Mouse (Mus musculus): ENCODE data around the gene Zfp704.

The Zfp704 gene

DNA sequence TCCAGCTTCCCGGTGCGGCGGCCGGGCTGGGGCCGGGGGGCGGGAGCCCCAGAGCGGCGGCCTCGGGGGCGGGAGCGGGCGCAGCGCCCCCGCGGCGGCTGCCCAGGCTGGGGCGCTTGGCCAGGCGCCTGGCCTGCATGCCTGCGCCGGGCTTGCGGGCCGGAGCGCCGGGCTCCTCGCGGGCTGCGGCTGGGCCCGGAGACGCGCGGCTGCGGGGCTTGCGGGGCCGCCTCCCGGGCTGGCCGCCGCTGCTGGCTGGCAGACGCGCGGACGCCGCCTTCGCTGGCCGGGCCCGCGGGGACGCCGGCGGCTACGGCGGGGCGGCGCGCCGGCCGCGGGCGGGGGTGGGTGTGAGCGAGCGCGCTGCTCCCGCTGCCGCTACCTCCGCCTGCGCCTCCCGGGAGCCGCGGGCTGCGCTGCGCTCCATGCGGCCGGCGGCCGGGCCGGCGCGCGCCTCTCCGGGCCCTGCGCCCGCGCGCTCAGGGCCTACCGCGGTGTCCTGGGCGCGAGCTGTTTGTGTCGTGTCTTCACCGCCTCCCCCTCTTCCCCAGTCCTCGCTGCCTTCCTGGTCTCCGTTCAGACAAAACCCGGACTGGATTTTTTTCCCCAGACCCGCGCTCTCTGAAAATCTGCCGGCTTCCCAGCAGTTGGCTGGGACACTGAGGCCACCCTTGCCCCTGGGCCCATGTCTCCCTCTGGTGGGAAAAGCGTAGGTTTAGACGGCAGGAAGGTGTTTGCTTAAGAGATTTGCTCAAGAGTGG lies at the start of gene Zfp704:
Gene Zfp704 (minus strand): TSS at position 505 of the 761 bp plus-strand sequence.
- peak; percentile 94 for DNase-seq (ENCODE audit: low read depth, low spot score)

DNA sequence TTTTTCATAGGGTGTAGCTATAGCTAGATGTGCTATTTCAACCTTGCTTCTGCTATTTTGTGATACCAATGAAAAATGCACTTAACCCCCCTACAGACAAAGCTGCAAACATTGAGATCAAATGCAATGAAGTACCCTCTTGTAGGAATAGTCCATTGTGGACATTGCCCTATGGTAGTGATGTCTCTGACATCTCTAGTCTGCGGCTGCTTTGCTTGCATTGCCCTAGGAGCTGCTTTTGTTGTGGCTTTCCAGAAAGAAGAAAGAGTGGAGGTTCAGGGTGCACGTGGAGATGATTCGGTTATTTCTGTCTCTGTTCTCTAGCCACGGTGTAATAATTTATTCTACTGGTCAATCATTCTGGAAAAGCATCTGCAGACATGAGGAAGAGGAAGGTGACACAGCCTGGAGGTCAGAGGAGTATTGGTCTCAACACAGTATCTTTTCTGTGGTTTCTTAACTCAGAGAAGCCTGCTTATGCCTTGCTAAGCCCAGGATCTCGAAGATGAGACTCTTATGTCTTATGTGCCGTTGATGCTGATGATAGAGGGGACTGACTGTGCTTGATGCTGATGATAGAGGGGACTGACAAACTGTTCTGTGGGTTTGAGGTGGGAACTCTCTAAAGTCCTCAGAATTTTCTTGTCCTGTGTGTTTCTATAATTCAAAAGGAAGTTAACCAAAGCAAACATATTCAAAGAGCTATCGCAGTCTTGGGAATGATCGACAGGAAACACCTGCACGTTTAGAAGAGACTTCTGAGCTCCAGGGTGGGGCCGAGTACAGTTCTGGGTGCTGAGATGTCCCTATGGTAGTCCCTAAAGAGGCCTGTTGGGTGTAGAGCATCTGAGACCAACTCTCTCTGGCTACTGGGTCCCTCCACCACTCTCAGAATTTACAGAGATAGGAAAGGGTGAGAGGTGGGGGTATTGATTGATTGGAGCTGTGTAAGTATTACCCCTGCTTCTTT lies 23.4 kb upstream of the Zfp704 start:
- DNase-seq (ENCODE audit: low read depth, low spot score): no peak

GRCm38 (mm10) chr3:9629951-9630350 lies 20.1 kb upstream of the Zfp704 start:
- peak; percentile 25 for DNase-seq (ENCODE audit: low read depth, low spot score)

GRCm38 (mm10) chr3:9628041-9628440 lies 18.2 kb upstream of the Zfp704 start:
- no peak for DNase-seq (ENCODE audit: low read depth, low spot score)

- DNase-seq (ENCODE audit: low read depth, low spot score): no peak
Measured at GRCm38 (mm10) chr3:9626149-9626548, 16.3 kb upstream of the Zfp704 start.

DNA sequence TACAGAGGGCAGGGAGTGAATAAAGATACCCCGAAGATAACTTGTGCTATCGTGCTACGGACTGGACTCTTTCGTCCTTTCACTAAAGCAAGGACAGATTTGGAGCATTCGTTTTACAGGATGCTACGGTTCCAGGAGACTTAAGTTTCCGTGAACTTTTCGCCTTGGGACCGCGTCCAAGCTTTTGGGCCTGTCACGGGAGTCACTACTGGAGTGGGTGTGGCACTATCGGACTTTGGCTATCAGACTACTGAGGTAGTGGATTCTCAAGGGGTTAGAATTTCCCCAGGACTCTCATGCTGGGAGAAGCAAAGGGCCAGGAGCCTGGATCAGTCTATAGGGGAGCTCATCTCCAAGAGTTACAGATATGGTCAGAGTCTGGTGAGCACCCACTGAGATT lies 10.7 kb upstream of the Zfp704 start:
- no peak for DNase-seq (ENCODE audit: low read depth, low spot score)

DNA sequence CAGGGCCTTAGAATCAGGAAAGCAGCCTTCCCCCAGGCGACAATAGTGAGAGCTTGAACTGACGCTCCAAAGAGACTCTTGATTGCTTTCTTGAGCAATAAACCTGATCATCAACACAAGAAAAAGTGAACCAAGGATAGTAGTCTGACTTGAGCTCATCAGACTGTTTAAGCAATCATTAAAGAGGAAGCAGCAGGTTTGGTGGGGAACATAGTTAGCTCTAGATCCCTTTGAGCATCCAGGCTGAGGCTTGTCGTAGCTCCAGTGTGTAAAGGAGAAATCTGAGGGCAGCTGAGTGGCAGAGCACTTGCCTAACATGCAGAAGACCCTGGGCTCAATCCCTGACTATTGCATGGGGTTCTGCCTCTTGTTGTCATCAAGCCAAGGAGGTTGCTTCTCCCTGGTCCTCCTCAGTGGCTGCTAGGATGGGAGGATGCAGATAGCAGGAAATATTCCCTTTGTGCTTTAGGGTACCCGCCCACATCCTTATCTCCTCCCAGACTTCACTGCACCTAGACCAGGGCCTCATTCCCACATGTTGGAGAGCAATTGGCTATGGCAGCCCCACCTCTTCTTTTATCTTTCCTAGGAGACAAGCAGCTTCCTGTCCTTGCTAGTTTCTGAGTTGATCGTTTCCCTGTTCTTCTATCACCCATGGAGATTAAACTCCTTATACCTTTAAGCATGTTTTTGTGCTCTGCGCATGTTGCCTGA lies 9.8 kb upstream of the Zfp704 start:
- DNase-seq (ENCODE audit: low read depth, low spot score): no peak

- peak; percentile 39 for DNase-seq (ENCODE audit: low read depth, low spot score)
Measured at GRCm38 (mm10) chr3:9617101-9617500, 7.2 kb upstream of the Zfp704 start.

GRCm38 (mm10) chr3:9614676-9615075 lies 4.8 kb upstream of the Zfp704 start:
- no peak for DNase-seq (ENCODE audit: low read depth, low spot score)

- no peak for DNase-seq (ENCODE audit: low read depth, low spot score)
Measured at GRCm38 (mm10) chr3:9614011-9614410, 4.1 kb upstream of the Zfp704 start.

GRCm38 (mm10) chr3:9611226-9611625 lies 1.3 kb upstream of the Zfp704 start:
- no peak for DNase-seq (ENCODE audit: low read depth, low spot score)

- DNase-seq (ENCODE audit: low read depth, low spot score): no peak
Measured at GRCm38 (mm10) chr3:9610426-9610825, 541 bp upstream of the Zfp704 start.

DNA sequence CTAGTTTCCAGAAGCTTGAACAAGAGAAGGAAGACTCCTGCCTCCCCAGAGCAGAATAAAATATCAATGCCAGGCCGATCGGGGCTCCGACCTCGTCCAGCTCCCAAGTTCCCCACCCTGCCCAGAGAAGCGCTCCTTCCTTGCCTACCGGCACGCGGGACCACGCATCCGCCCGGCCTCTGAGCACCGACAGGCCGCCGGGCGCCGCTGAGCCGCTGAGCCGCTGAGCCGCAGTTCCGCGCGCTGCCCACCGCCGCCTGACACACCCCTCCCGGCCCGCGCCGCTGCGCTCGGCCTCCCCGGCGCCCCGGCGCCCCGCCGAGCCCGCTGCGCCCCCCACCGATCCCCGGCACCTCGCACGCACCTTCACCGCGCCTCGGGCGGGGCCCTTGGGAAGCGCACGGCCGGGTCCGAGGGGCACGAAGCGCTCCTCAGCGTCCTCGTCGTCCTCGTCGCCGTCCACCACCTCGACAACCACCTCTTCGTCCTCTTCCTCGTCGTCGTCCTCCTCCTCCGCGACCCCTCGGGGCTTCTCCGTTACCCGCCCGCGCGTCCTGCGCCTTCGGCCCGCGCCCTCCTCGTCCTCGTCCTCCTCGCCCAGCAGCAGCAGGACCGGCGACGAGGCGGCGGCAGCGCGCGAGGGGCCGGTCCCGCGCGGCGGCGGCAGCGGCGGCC lies 842 bp downstream of the Zfp704 start:
- DNase-seq (ENCODE audit: low read depth, low spot score): peak; percentile 35

DNA sequence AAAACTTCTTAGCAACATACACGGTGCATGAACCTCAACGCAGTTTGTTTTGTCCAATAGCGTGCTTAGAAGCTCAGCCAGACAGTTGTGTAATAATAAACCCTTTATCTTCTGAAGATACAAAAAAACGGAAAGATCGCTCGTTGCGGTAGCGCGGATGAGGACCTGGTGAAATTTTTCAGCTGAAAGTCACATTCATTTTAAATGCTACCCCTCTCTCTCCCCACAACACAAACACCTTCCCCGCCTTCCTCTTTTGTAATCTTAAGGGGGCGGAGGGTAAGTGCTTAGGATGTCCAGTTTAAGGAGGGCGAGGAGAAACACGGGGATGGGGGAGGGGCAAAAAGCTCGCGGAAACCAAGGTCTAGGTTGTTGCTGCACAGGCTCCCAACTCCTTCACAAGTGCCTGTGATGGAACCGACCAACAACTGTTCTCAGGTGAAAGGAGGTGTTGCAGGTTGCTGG lies 1.4 kb downstream of the Zfp704 start:
- DNase-seq (ENCODE audit: low read depth, low spot score): peak; percentile 68

- DNase-seq (ENCODE audit: low read depth, low spot score): peak; percentile 55
Measured at GRCm38 (mm10) chr3:9607686-9608085, 2.2 kb downstream of the Zfp704 start.

- DNase-seq (ENCODE audit: low read depth, low spot score): peak; percentile 33
Measured at GRCm38 (mm10) chr3:9605784-9606706, 3.8 kb downstream of the Zfp704 start.

GRCm38 (mm10) chr3:9604941-9605340 lies 4.9 kb downstream of the Zfp704 start:
- DNase-seq (ENCODE audit: low read depth, low spot score): no peak

GRCm38 (mm10) chr3:9603866-9604265 lies 6.0 kb downstream of the Zfp704 start:
- no peak for DNase-seq (ENCODE audit: low read depth, low spot score)

- DNase-seq (ENCODE audit: low read depth, low spot score): no peak
Measured at GRCm38 (mm10) chr3:9600577-9600976, 9.3 kb downstream of the Zfp704 start.
